Mouse (Mus musculus): Measurements from ENCODE around the gene Myo1a. TPM values are rescaled to one million over a fixed set of nuclear protein-coding genes. Genes with fewer than 3 reads are reported as not detected.
"Not testable (repeated sequence)": the region's sequence is repeated elsewhere in the genome, so short reads cannot be mapped to it uniquely, and the experiment has no call there.

Myo1a gene
- polyA plus RNA-seq, 1 experiment from 2014 or later = 0.47 TPM

DNA sequence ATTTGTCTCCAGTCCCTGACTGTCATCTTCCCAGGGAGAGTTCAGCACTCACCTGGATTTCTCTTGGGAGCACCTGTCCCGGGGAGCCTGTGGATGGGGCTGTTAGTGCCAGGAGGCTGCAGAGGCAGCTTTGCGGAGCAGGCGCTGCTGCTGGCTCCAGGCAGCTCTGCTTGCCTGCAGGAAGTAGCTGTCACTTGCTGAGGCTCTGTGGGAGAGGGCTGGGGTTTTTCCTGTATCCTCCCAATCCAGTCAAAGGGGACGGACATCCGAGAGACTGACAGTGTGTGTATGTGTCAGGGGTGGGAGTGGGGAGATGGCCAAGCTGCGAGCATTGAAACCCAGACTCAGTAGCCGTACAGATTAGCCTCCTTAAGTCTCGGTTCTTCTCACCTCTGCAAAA, 46.6 kb downstream of the Myo1a start, which contains the start of gene Gpr182:
Gene Gpr182 (minus strand): TSS at position 185 of the 400 bp plus-strand sequence.
- Histone ChIP-seq H3K4me2 (replicated peaks) (peak within 1 kb of the TSS; percentile 38; the same call in 1 of the 2 replicates), H3K4me1 (peaks cover 8% of the 10 kb centered on the region; the same call in 1 of the 2 replicates), H3K36me3 (peaks cover 18% of the 10 kb centered on the region), H3K4me3 (no peak within 1 kb of the TSS; the same call in 1 of the 2 replicates), H3K9ac (replicated peaks) (no peak within 1 kb of the TSS), H3K9me3 (no peaks in the 10 kb centered on the region), H3K27me3 (no peaks in the 10 kb centered on the region), H3K27ac (replicated peaks) (no peak within 1 kb of the TSS)
- WGBS = 63% methylated on average over 8 of the region's 8 CpGs
- ATAC-seq (ENCODE audit: low FRiP score, low read depth) = no peak

DNA sequence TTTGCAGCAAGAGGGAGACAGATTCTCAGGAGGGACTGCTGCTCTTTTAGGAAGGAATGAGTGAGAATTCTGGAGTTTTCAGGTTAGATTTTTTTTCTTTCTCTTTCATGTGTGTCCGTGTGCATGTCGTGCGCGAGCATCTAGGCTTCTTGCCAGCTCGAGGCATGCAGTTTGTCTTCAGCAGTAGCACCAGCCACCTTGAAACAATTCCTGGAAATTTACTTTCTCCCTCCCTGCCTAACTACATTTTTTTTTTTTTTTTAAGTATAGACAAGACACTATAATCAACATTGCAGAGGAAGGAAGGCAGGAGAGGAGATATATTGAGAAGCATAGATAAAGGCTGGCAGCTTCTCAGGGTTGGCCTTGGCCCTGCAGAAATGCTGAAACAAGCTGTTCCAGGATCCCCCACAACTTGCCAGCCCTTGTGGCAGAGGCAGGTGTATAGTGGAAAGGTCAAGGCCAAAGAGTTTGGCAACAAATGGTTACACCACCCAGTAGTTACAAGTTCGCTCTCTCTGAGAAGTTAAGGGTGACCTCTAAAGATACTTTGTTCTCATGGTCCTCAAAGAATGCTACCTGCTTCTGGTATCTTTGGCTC, 49.7 kb downstream of the Myo1a start:
- no peaks in the 10 kb centered on the region for H3K9me3 ChIP-seq
- 0 out of 2 replicates have a peak, but pooled peaks cover under 1% of the 10 kb centered on the region for H3K4me1 ChIP-seq
- no peaks in the 10 kb centered on the region for H3K36me3 ChIP-seq
- H3K9ac ChIP-seq (replicated peaks) = no peak overlapping the region
- ATAC-seq (ENCODE audit: low FRiP score, low read depth) = no peak
- H3K27ac ChIP-seq (replicated peaks) = no peak overlapping the region
- WGBS = 81% methylated on average over 6 of the region's 6 CpGs
- H3K27me3 ChIP-seq = no peaks in the 10 kb centered on the region
- H3K4me2 ChIP-seq (replicated peaks) = no peak overlapping the region
- H3K4me3 ChIP-seq = no peak overlapping the region

DNA sequence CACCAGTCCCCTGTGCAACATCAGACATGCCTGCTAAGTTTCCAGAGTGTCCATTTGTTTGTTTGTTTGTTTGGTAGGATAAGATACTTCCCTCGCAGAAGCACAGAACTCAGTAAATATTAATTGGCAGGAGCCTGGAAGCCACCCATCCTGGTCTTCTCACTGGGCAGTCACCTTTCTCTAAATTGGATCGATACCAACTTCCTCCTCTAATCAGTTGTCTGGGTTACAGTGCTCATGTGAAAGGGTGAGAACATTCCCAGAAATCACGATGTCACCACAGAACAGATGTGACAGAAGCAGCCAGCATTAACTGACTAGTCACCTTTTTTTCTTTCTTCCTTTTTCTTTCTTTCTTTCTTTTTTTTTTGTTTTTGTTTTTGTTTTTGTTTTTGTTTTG, 50.3 kb downstream of the Myo1a start:
- H3K9ac ChIP-seq (replicated peaks) = no peak overlapping the region
- H3K4me1 ChIP-seq = no peaks in the 10 kb centered on the region
- 86% methylated on average over 3 of the region's 3 CpGs for WGBS
- ATAC-seq (ENCODE audit: low FRiP score, low read depth) = no peak
- no peaks in the 10 kb centered on the region for H3K36me3 ChIP-seq
- no peaks in the 10 kb centered on the region for H3K27me3 ChIP-seq
- H3K4me2 ChIP-seq (replicated peaks) = no peak overlapping the region
- H3K9me3 ChIP-seq = no peaks in the 10 kb centered on the region
- H3K27ac ChIP-seq (replicated peaks) = no peak overlapping the region
- no peak overlapping the region for H3K4me3 ChIP-seq

DNA sequence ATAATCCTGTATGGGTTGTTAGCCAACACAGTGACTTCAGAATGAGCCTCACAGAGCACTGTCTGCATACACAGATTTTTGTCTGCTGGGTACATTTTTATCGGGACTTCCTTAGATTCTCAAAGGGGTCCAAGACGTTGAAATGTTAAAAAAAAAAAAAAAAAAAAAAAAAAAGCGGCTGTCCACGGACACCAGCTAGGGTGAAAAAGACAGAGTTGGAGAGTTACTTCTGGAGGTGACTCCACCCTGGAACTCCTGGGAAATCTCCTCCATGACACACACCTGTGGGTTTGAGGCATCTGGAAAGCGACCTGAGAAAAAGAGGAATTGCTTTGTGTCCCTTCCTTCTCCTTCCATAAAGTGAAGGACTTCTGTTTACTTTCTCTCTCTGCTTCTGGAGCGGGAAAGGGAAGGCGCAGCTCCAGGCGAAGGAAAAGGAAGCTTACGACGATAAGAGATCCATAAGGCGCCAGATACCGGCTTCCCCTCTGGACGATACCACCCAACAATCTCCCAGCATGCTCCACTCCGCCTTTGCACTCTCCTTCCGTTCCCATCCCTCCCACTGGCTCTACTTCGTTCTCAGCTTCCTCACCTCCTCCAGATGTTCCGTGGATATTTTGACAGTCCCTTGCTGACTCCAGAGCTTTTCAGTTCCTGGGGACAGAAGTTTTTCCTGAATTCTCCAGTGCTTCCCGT, 50.9 kb downstream of the Myo1a start:
- 0 out of 2 replicates have a peak overlapping the region, but pooled peaks have one; percentile 12 for H3K4me3 ChIP-seq
- ATAC-seq (ENCODE audit: low FRiP score, low read depth) = no peak
- no peaks in the 10 kb centered on the region for H3K36me3 ChIP-seq
- H3K27ac ChIP-seq (replicated peaks) = no peak overlapping the region
- WGBS = 45% methylated on average over 18 of the region's 18 CpGs
- H3K4me2 ChIP-seq (replicated peaks) = peak overlapping the region; percentile 32
- H3K9me3 ChIP-seq = no peaks in the 10 kb centered on the region
- H3K9ac ChIP-seq (replicated peaks) = no peak overlapping the region
- H3K27me3 ChIP-seq = no peaks in the 10 kb centered on the region
- no peaks in the 10 kb centered on the region for H3K4me1 ChIP-seq

DNA sequence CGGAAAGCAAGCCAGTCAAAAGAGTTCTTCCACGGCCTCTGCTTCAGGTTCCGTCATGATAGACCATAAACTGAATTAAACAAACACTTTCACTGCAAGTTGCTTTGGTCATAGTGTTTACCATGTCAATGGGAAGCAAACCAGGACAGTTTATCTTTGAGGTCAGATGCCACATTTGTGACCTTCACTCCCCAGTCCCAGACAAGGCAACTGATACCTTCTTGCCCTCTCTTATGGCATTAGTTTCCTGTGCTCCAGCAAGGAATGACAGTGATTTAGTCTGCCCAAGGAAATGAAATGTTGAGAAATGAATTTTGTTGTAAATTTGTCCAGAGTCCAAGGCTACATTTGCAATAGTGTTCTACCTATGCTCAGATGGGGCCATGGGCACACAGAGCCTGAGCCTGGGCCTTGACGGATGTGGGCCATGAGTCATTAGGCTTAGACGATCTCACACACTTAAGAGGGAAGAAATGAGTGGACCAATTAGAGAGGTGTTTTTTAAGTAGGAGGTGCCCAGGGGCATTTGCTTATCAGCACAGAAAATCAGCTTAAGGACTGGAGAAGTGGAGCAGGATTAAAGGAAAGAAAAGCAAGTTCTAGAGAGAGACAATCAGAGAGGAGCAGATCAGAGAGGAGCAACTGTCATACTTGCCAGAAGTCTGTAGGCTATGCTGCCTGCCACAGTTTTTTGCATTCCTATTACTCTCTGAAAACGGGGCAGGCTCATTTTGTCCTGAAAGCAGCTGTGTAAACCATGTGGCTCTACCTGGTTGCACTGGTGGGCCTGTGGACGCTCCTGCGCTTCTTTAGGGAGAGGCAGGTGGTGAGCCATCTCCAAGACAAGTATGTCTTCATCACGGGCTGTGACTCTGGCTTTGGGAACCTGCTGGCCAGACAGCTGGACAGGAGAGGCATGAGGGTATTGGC, 54.5 kb downstream of the Myo1a start, which contains the start of the genes Rdh1 and Rdh16f1:
Gene Rdh1 (plus strand): TSS at position 541 of the 930 bp plus-strand sequence.
Gene Rdh16f1 (plus strand): TSS at position 607 of the 930 bp plus-strand sequence.
- no peaks in the 10 kb centered on the region for H3K4me1 ChIP-seq
- H3K4me3 ChIP-seq = no peak within 1 kb of the TSS
- 78% methylated on average over 9 of the region's 9 CpGs for whole genome bisulfite sequencing

DNA sequence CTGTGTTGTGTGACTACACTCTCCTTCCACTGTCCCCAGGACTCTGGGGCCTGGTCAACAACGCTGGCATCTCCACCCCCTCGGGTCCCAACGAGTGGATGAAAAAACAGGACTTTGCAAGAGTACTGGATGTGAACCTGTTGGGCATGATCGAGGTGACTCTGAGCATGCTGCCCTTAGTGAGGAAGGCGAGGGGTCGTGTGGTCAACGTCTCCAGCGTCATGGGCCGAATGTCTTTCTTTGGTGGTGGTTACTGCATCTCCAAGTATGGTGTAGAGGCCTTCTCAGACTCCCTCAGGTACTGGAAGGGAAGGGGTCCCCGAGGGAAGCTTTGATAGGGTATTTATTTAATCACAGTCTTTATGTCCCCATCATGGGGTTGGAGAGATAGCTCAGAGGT, 58.0 kb downstream of the Myo1a start:
- 90% methylated on average over 10 of the region's 10 CpGs for WGBS
- H3K4me2 ChIP-seq (replicated peaks); H3K9ac ChIP-seq (replicated peaks); H3K4me3 ChIP-seq; H3K27me3 ChIP-seq; H3K9me3 ChIP-seq; ATAC-seq (ENCODE audit: low FRiP score, low read depth); H3K27ac ChIP-seq (replicated peaks); H3K36me3 ChIP-seq; H3K4me1 ChIP-seq: not testable (repeated sequence)

More for the DNA sequence above, 54.5 kb downstream of the Myo1a start, which contains the start of the genes Rdh1 and Rdh16f1:
- H3K27me3 ChIP-seq = no peaks in the 10 kb centered on the region
- H3K4me2 ChIP-seq (replicated peaks) = no peak within 1 kb of the TSS
- no peak for ATAC-seq (ENCODE audit: low FRiP score, low read depth)
- no peaks in the 10 kb centered on the region for H3K9me3 ChIP-seq
- no peaks in the 10 kb centered on the region for H3K36me3 ChIP-seq
- H3K9ac ChIP-seq (replicated peaks) = no peak within 1 kb of the TSS
- H3K27ac ChIP-seq (replicated peaks) = no peak within 1 kb of the TSS

DNA sequence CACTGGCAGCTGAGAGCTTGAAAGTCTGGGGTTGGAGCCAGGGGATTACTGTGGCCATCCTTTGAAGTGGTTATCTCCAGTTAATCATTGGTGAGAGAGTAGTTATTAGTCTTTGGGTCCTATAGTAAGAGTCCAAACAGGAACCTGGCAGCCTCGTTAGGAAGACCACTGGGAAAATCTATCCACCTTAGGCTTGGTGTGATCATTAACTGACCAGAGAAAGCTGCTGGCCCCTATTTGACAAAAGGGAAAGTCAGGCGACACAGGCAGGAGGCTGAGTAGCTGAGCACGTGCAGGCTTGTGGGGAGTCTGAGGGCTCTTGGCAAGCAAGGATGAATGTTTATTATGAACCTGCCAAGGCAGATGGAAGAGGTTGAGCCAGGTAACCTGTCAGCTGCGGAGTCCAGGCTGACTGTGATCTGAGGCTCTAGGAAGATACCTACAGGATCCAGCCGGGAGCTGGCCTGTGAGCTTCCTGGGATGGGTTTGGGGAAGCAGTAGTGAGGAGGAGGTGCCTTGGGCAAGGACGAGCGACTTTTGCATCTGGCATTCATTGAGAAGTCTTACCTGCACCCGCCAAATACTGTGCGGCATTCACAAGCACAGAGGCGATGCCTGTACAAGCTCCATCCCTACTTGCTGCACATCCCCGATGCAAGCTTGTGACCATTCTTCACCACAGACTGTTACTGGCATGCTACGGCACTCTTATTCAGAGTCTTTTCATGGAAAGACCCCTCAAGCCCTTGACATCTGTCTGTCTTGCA, 59.1 kb downstream of the Myo1a start:
- Histone ChIP-seq H3K9ac (replicated peaks) (no peak overlapping the region), H3K27ac (replicated peaks) (no peak overlapping the region), H3K36me3 (no peaks in the 10 kb centered on the region), H3K4me1 (no peaks in the 10 kb centered on the region), H3K4me2 (replicated peaks) (no peak overlapping the region), H3K27me3 (no peaks in the 10 kb centered on the region), H3K9me3 (no peaks in the 10 kb centered on the region), H3K4me3 (no peak overlapping the region)
- 76% methylated on average over 12 of the region's 12 CpGs for WGBS
- ATAC-seq (ENCODE audit: low FRiP score, low read depth) = no peak

DNA sequence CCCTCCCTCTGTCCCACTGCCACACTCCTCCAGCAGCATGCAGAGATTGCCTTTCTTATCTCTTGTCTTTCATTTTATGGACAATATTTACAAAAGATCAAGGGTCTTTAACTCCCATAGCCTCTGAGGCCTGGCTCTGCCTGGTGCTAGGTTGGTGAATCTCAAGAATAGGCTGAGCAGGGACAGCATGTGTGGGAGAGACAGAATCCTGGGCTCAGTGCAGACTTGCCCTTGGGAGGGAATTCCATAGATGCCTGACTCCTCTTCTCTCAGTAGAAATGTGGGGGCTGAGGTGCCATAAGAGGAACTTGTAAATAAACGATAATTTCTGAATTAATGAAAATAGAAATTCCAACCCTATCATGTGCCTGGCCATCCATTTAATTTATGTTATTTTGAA, 61.6 kb downstream of the Myo1a start:
- 84% methylated on average over 1 of the region's 1 CpGs for WGBS

More for the DNA sequence above, 61.6 kb downstream of the Myo1a start:
- Histone ChIP-seq H3K9ac (replicated peaks) (no peak overlapping the region), H3K4me3 (no peak overlapping the region), H3K27ac (replicated peaks) (no peak overlapping the region), H3K27me3 (no peaks in the 10 kb centered on the region), H3K9me3 (no peaks in the 10 kb centered on the region), H3K4me1 (no peaks in the 10 kb centered on the region), H3K36me3 (no peaks in the 10 kb centered on the region), H3K4me2 (replicated peaks) (no peak overlapping the region)
- no peak for ATAC-seq (ENCODE audit: low FRiP score, low read depth)

Other genes starting within 250 kb of the Myo1a start
- 0.89 and 1.6 TPM in 2 replicates for gene Stac3, start 203.5 kb upstream of the Myo1a start, polyA plus RNA-seq (2016; fragmentation: Nextera tagmentation; extraction: Ambion mirVana)
- gene Ndufa4l2, start 190.2 kb upstream of the Myo1a start, polyA plus RNA-seq (2016; fragmentation: Nextera tagmentation; extraction: Ambion mirVana) = 7.0 and 7.6 TPM in 2 replicates
- 75.1 and 77.8 TPM in 2 replicates for gene Shmt2, start 182.7 kb upstream of the Myo1a start, polyA plus RNA-seq (2016; fragmentation: Nextera tagmentation; extraction: Ambion mirVana)
- 55.9 and 58.2 TPM in 2 replicates for gene Nxph4, start 170.6 kb upstream of the Myo1a start, polyA plus RNA-seq (2016; fragmentation: Nextera tagmentation; extraction: Ambion mirVana)
- gene Lrp1, start 84.0 kb upstream of the Myo1a start, polyA plus RNA-seq (2016; fragmentation: Nextera tagmentation; extraction: Ambion mirVana) = 94.0 and 98.1 TPM in 2 replicates
- gene Stat6, start 62.2 kb upstream of the Myo1a start, polyA plus RNA-seq (2016; fragmentation: Nextera tagmentation; extraction: Ambion mirVana) = 6.1 and 9.0 TPM in 2 replicates
- gene Nemp1, start 38.3 kb upstream of the Myo1a start, polyA plus RNA-seq (2016; fragmentation: Nextera tagmentation; extraction: Ambion mirVana) = 10.0 and 10.3 TPM in 2 replicates
- 3.7 and 4.5 TPM in 2 replicates for gene Nab2, start 36.6 kb upstream of the Myo1a start, polyA plus RNA-seq (2016; fragmentation: Nextera tagmentation; extraction: Ambion mirVana)
- gene Tac2, start 19.3 kb downstream of the Myo1a start, polyA plus RNA-seq (2016; fragmentation: Nextera tagmentation; extraction: Ambion mirVana) = not detected in 2 replicates
- gene Zbtb39, start 34.4 kb downstream of the Myo1a start, polyA plus RNA-seq (2016; fragmentation: Nextera tagmentation; extraction: Ambion mirVana) = 6.1 and 6.2 TPM in 2 replicates
- gene Gpr182, start 46.6 kb downstream of the Myo1a start, polyA plus RNA-seq (2016; fragmentation: Nextera tagmentation; extraction: Ambion mirVana) = 0.41 and 0.46 TPM in 2 replicates
- gene Rdh1, start 54.6 kb downstream of the Myo1a start, polyA plus RNA-seq (2016; fragmentation: Nextera tagmentation; extraction: Ambion mirVana) = 0.06 TPM in 1 of 2 replicates, not detected in the other
- 0.09 TPM in 1 of 2 replicates, not detected in the other for gene Rdh16f1, start 54.6 kb downstream of the Myo1a start, polyA plus RNA-seq (2016; fragmentation: Nextera tagmentation; extraction: Ambion mirVana)
- 0.16 TPM in 1 of 2 replicates, not detected in the other for gene Rdh9, start 71.2 kb downstream of the Myo1a start, polyA plus RNA-seq (2016; fragmentation: Nextera tagmentation; extraction: Ambion mirVana)
- gene Rdh16, start 96.0 kb downstream of the Myo1a start, polyA plus RNA-seq (2016; fragmentation: Nextera tagmentation; extraction: Ambion mirVana) = not detected in 2 replicates
- not detected in 2 replicates for gene Rdh19, start 144.8 kb downstream of the Myo1a start, polyA plus RNA-seq (2016; fragmentation: Nextera tagmentation; extraction: Ambion mirVana)
- gene Rdh16f2, start 161.3 kb downstream of the Myo1a start, polyA plus RNA-seq (2016; fragmentation: Nextera tagmentation; extraction: Ambion mirVana) = not detected in 2 replicates
- not detected in 2 replicates for gene Rdh7, start 183.6 kb downstream of the Myo1a start, polyA plus RNA-seq (2016; fragmentation: Nextera tagmentation; extraction: Ambion mirVana)
- gene Sdr9c7, start 193.3 kb downstream of the Myo1a start, polyA plus RNA-seq (2016; fragmentation: Nextera tagmentation; extraction: Ambion mirVana) = not detected in 2 replicates

Measured in midbrain, embryonic 12.5 days (tissue).